Mouse (Mus musculus) macrophage (primary cell): ENCODE data around the gene Itih3. TPM values are rescaled to one million over a fixed set of nuclear protein-coding genes. Genes with fewer than 3 reads are reported as not detected.

Experiments
- H3K27ac ChIP-seq: fragments of 350-480 bp; formaldehyde crosslinking; 2 replicates; pipeline ENCODE4 v1.9.0; 2021
- H3K36me3 ChIP-seq: fragments of 350-480 bp; formaldehyde crosslinking; 2 replicates; pipeline ENCODE4 v1.9.0; 2021; ENCODE audit errors: inconsistent target
- H3K4me3 ChIP-seq: fragments of 350-480 bp; formaldehyde crosslinking; 2 replicates; pipeline ENCODE4 v1.9.0; 2021; ENCODE audit errors: inconsistent target
- H3K79me2 ChIP-seq: fragments of 350-480 bp; formaldehyde crosslinking; 2 replicates; pipeline ENCODE4 v1.9.0; 2021; ENCODE audit errors: inconsistent target
- WGBS: methylation state at CpG from one replicate; pipeline ENCODE4 v1.1.7; 2026; ENCODE audit warnings: inconsistent platforms; ENCODE audit not compliant: missing documents; 5-methylcytosine and 5-hydroxymethylcytosine counted together
- polyA plus RNA-seq: library from polyadenylated mRNA; stranded (reverse); fragments of 250-400 nt; gene quantifications from 3 replicates; pipeline ENCODE4 v1.2.4, GENCODE M21; 2018; ENCODE audit warnings: inconsistent platforms
- total RNA-seq, 78 experiments: library from RNA; depleted of rRNA; stranded (reverse); fragments of 250-400 nt; gene quantifications; 1 replicate in 9 of 78; 2 replicates in 24 of 78; 3 replicates in 43 of 78; 4 replicates in 2 of 78; pipeline ENCODE4 v1.2.4; 2018; ENCODE audit warnings: inconsistent platforms in 56 of 78

Gene Itih3
- total RNA-seq (2018; cell fraction: chromatin; rRNA removed) = not detected
- not detected for total RNA-seq (2018; cell fraction: cytosol; rRNA removed)
- not detected for total RNA-seq (2018; cell fraction: nucleus; rRNA removed)
- polyA plus RNA-seq = not detected in 3 replicates

- Histone ChIP-seq H3K4me3 (no peak within 1 kb of the TSS), H3K27ac (no peak within 1 kb of the TSS), H3K36me3 (no peaks in the 10 kb centered on the region), H3K79me2 (no peaks in the 10 kb centered on the region)
- WGBS = 61% methylated on average over 4 of the region's 6 CpGs
These were observed at the start of gene Itih3 for GRCm38 (mm10) chr14:30923375-30924105. TSS of gene Itih3 (minus strand) at chr14:30923760.

GRCm38 (mm10) chr14:30960366-30960765, 36.8 kb upstream of the Itih3 start:
- Histone ChIP-seq H3K36me3 (peaks cover 5% of the 10 kb centered on the region; the same call in 1 of the 2 replicates), H3K4me3 (no peak overlapping the region), H3K79me2 (no peaks in the 10 kb centered on the region), H3K27ac (no peak overlapping the region)
- WGBS = 100% methylated on average over 1 of the region's 1 CpGs

GRCm38 (mm10) chr14:30959031-30959430, 35.5 kb upstream of the Itih3 start:
- 96% methylated on average over 4 of the region's 4 CpGs for WGBS
- peaks cover 5% of the 10 kb centered on the region; the same call in 1 of the 2 replicates for H3K36me3 ChIP-seq
- no peak overlapping the region for H3K27ac ChIP-seq
- H3K4me3 ChIP-seq = no peak overlapping the region
- no peaks in the 10 kb centered on the region for H3K79me2 ChIP-seq

GRCm38 (mm10) chr14:30958517-30958916, 35.0 kb upstream of the Itih3 start:
- no peak overlapping the region for H3K27ac ChIP-seq
- no peaks in the 10 kb centered on the region for H3K79me2 ChIP-seq
- WGBS = 78% methylated on average over 2 of the region's 2 CpGs
- H3K4me3 ChIP-seq = no peak overlapping the region
- peaks cover 5% of the 10 kb centered on the region; the same call in 1 of the 2 replicates for H3K36me3 ChIP-seq

- peak within 1 kb of the TSS; percentile 21; the same call in 1 of the 2 replicates for H3K27ac ChIP-seq
- H3K4me3 ChIP-seq = peak within 1 kb of the TSS; percentile 66
- H3K36me3 ChIP-seq = no peaks in the 10 kb centered on the region
- under 1% methylated on average over 57 of the region's 57 CpGs for WGBS
- no peaks in the 10 kb centered on the region for H3K79me2 ChIP-seq
These were observed 27.7 kb upstream of the Itih3 start, which contains the start of gene Nek4 for GRCm38 (mm10) chr14:30951154-30951825. TSS of gene Nek4 (plus strand) at chr14:30951377.

- H3K4me3 ChIP-seq = no peak overlapping the region
- H3K27ac ChIP-seq = no peak overlapping the region
- no peaks in the 10 kb centered on the region for H3K36me3 ChIP-seq
- WGBS = 95% methylated on average over 9 of the region's 10 CpGs
- no peaks in the 10 kb centered on the region for H3K79me2 ChIP-seq
These were observed 26.4 kb upstream of the Itih3 start for GRCm38 (mm10) chr14:30949986-30950385.

- Histone ChIP-seq H3K27ac (peak overlapping the region; percentile 62), H3K4me3 (no peak overlapping the region), H3K79me2 (no peaks in the 10 kb centered on the region), H3K36me3 (no peaks in the 10 kb centered on the region)
- WGBS = 95% methylated on average over 2 of the region's 2 CpGs
These were observed 21.2 kb upstream of the Itih3 start for GRCm38 (mm10) chr14:30944745-30945144.

- no peak overlapping the region for H3K4me3 ChIP-seq
- no peaks in the 10 kb centered on the region for H3K36me3 ChIP-seq
- WGBS = 36% methylated on average over 11 of the region's 11 CpGs
- peak overlapping the region; percentile 62 for H3K27ac ChIP-seq
- H3K79me2 ChIP-seq = no peaks in the 10 kb centered on the region
These were observed 20.5 kb upstream of the Itih3 start for GRCm38 (mm10) chr14:30943860-30944674.

GRCm38 (mm10) chr14:30943038-30943437, 19.5 kb upstream of the Itih3 start, which contains the start of gene Itih1:
TSS of gene Itih1 (minus strand) at chr14:30943289.
- Histone ChIP-seq H3K36me3 (no peaks in the 10 kb centered on the region), H3K27ac (peak within 1 kb of the TSS; percentile 62), H3K4me3 (no peak within 1 kb of the TSS), H3K79me2 (no peaks in the 10 kb centered on the region)
- 97% methylated on average over 6 of the region's 7 CpGs for WGBS

GRCm38 (mm10) chr14:30942254-30942653, 18.7 kb upstream of the Itih3 start:
- Histone ChIP-seq H3K4me3 (no peak overlapping the region), H3K79me2 (no peaks in the 10 kb centered on the region), H3K36me3 (no peaks in the 10 kb centered on the region), H3K27ac (no peak overlapping the region)
- WGBS = 93% methylated on average over 4 of the region's 4 CpGs

GRCm38 (mm10) chr14:30933351-30933750, 9.8 kb upstream of the Itih3 start:
- H3K4me3 ChIP-seq = no peak overlapping the region

GRCm38 (mm10) chr14:30930386-30930785, 6.8 kb upstream of the Itih3 start:
- WGBS = 91% methylated on average over 4 of the region's 4 CpGs
- H3K27ac ChIP-seq = no peak overlapping the region
- no peaks in the 10 kb centered on the region for H3K36me3 ChIP-seq
- no peaks in the 10 kb centered on the region for H3K79me2 ChIP-seq
- no peak overlapping the region for H3K4me3 ChIP-seq

More at GRCm38 (mm10) chr14:30933351-30933750, 9.8 kb upstream of the Itih3 start:
- H3K79me2 ChIP-seq = no peaks in the 10 kb centered on the region
- 91% methylated on average over 7 of the region's 9 CpGs for WGBS
- no peak overlapping the region for H3K27ac ChIP-seq
- H3K36me3 ChIP-seq = no peaks in the 10 kb centered on the region

GRCm38 (mm10) chr14:30925492-30925891, 1.9 kb upstream of the Itih3 start:
- Histone ChIP-seq H3K4me3 (no peak overlapping the region), H3K36me3 (no peaks in the 10 kb centered on the region), H3K79me2 (no peaks in the 10 kb centered on the region), H3K27ac (no peak overlapping the region)
- WGBS = 97% methylated on average over 3 of the region's 3 CpGs

- Histone ChIP-seq H3K27ac (no peak overlapping the region), H3K4me3 (no peak overlapping the region), H3K79me2 (no peaks in the 10 kb centered on the region), H3K36me3 (no peaks in the 10 kb centered on the region)
- 76% methylated on average over 8 of the region's 8 CpGs for WGBS
These were observed 1.4 kb downstream of the Itih3 start for GRCm38 (mm10) chr14:30922053-30922670.
